Mouse (Mus musculus): ENCODE measurements at regions not wholly inside any gene's neighbourhood (a gene's known extent, or its start where the extent isn't known, plus 50 kb on each side); places are given as distances from the start of the nearest gene placed in this dataset.
A peak's percentile ranks its signal among the peaks of the same experiment; 100 is the strongest.

- intact Hi-C loops (cut with DNase I) = no loop called here
- DNase-seq = peak; percentile 11
Observed at GRCm38 (mm10) chr4:105610917-105611316, 178.8 kb upstream of the Gm12728 start.

GRCm38 (mm10) chr4:105614390-105614789 is 175.3 kb upstream of the Gm12728 start:
- peak; percentile 28 to 38 for DNase-seq
- intact Hi-C loops (cut with DNase I) = no loop called here

GRCm38 (mm10) chr4:105626371-105627320 is 163.0 kb upstream of the Gm12728 start:
- peak; percentile 49 to 57 for DNase-seq
- intact Hi-C loops (cut with DNase I) = no loop called here

- intact Hi-C loops (cut with DNase I) = no loop called here
- DNase-seq = no peak
Observed at GRCm38 (mm10) chr4:105629581-105629980, 160.1 kb upstream of the Gm12728 start.

GRCm38 (mm10) chr4:105630595-105631369 is 158.9 kb upstream of the Gm12728 start:
- DNase-seq = no peak
- intact Hi-C loops (cut with DNase I) = no loop called here

- DNase-seq = no peak
- intact Hi-C loops (cut with DNase I) = no loop called here
Observed at GRCm38 (mm10) chr4:105632581-105633358, 156.9 kb upstream of the Gm12728 start.

- DNase-seq = no peak
- intact Hi-C loops (cut with DNase I) = no loop called here
Observed at GRCm38 (mm10) chr4:105633789-105634188, 155.9 kb upstream of the Gm12728 start.

GRCm38 (mm10) chr4:105640793-105641192 is 148.9 kb upstream of the Gm12728 start:
- peak; percentile 6 for DNase-seq

GRCm38 (mm10) chr4:105641582-105641981 is 148.1 kb upstream of the Gm12728 start:
- DNase-seq = peak; percentile 4 to 6
- intact Hi-C loops (cut with DNase I) = no loop called here

More at GRCm38 (mm10) chr4:105640793-105641192, 148.9 kb upstream of the Gm12728 start:
- intact Hi-C loops (cut with DNase I) = no loop called here

GRCm38 (mm10) chr4:105648820-105649446 is 140.7 kb upstream of the Gm12728 start:
- intact Hi-C loops (cut with DNase I) = no loop called here
- no peak for DNase-seq

GRCm38 (mm10) chr4:105649447-105649833 is 140.2 kb upstream of the Gm12728 start:
- DNase-seq = no peak
- intact Hi-C loops (cut with DNase I) = no loop called here

- intact Hi-C loops (cut with DNase I) = loop anchor here (5.0 kb wide), 2 partner anchors 104 to 499 kb away; partner anchors contain the start of gene Plpp3
- no peak for DNase-seq
Observed at GRCm38 (mm10) chr4:105656071-105656655, 133.5 kb upstream of the Gm12728 start.

- intact Hi-C loops (cut with DNase I) = loop anchor here (5.0 kb wide), 2 partner anchors 106 to 501 kb away; partner anchors contain the start of gene Plpp3
Observed at GRCm38 (mm10) chr4:105658581-105658980, 131.1 kb upstream of the Gm12728 start.

GRCm38 (mm10) chr4:105676690-105677089 is 113.0 kb upstream of the Gm12728 start:
- DNase-seq = no peak
- intact Hi-C loops (cut with DNase I) = no loop called here

More at GRCm38 (mm10) chr4:105658581-105658980, 131.1 kb upstream of the Gm12728 start:
- DNase-seq = peak; percentile 8 to 21

- intact Hi-C loops (cut with DNase I) = no loop called here
- no peak for DNase-seq
Observed at GRCm38 (mm10) chr4:105690716-105691115, 99.0 kb upstream of the Gm12728 start.

GRCm38 (mm10) chr4:105692380-105692779 is 97.3 kb upstream of the Gm12728 start:
- peak; percentile 14 to 16 for DNase-seq
- intact Hi-C loops (cut with DNase I) = no loop called here

- intact Hi-C loops (cut with DNase I) = no loop called here
- DNase-seq = no peak
Observed at GRCm38 (mm10) chr4:105695895-105696294, 93.8 kb upstream of the Gm12728 start.

- intact Hi-C loops (cut with DNase I) = no loop called here
- no peak for DNase-seq
Observed at GRCm38 (mm10) chr4:105697123-105697522, 92.5 kb upstream of the Gm12728 start.

GRCm38 (mm10) chr4:105702036-105702435 is 87.6 kb upstream of the Gm12728 start:
- intact Hi-C loops (cut with DNase I) = no loop called here

GRCm38 (mm10) chr4:105703408-105703807 is 86.3 kb upstream of the Gm12728 start:
- intact Hi-C loops (cut with DNase I) = no loop called here
- DNase-seq = no peak

More at GRCm38 (mm10) chr4:105702036-105702435, 87.6 kb upstream of the Gm12728 start:
- DNase-seq = no peak

Data from heart, postnatal 10 days (tissue).